Mouse (Mus musculus) embryo, embryonic 11 days (tissue): ENCODE results near the gene Spef1.
"Not testable (repeated sequence)": the region's sequence is repeated elsewhere in the genome, so short reads cannot be mapped to it uniquely, and the experiment has no call there.

Source experiments
- DNase-seq: peaks from one replicate; pipeline ENCODE4 v3.0.0-alpha.2; 2015

The Spef1 gene

DNA sequence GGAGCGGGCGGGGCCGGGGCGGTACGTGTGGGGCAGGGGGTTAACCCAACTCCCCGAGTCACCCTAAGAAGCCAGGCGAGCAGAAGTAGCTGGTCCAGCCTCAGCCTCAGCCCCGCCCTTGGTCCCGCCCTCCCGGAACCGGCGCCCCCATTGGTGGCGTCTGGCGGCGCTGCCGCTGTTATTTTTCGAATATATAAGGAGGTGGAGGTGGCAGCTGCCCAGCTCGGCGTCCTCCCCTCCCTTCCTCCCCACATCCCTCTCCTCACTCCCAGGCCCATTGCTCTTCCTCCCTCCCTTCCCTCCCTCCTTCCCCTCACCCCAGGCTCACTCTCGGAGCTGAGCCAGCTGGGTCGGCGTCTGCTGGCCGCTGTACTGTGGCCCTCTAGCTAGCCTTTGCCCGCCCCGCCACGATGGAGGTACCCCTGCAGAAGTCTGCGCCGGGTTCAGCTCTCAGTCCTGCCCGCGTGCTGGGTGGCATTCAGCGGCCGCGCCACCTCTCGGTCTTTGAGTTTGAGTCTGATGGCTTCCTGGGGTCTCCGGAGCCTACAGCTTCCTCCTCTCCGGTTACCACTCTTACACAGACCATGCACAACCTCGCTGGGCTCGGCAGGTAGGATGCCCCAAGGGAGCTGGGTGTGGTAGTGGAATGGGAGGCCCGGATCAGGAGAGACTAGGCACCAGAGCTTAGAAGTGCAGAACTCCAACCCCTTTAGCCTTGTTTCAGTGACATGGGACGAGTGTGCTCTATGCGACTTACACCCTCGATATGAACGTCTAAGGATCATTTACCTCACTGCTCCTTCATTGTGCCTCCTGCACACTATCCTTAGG, at the start of gene Spef1, which contains the start of gene Cdc25b:
Gene Spef1 (minus strand): TSS at position 512 of the 831 bp plus-strand sequence.
Gene Cdc25b (plus strand): TSS at position 179 of the 831 bp plus-strand sequence.
- peak; percentile 93 for DNase-seq

DNA sequence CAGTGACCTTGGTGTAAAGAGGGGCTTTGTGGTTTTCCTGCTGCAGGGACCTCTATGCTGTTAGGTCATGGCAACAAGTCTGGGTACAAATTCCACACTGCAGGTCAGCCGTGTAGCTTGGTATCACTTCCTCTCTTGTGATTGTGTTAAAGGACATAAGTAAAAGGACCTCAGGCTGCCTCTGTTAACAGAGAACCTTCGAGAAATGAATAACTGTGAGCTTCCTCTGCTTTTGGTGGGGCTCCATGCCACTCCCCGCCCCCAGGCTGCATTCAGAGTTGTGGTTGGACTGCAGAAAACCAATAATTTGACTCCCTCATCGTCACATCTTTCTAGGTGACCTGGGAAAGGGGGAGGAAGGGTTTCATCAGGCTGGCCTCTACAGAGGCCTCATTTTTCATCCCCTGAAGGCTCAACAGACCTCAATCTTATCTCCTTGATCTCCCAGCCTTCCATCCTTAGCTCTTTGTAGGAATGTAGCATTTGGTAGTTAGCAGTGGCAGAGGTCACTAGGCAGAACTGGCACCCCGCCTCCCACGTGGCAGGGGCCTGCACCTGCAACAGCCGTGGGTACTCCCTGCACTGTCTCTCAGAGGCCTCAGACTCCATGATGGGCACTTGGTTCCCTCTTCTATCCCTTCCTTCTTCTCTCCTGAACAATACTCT, 48.0 kb upstream of the Spef1 start:
- peak; percentile 5 for DNase-seq

DNA sequence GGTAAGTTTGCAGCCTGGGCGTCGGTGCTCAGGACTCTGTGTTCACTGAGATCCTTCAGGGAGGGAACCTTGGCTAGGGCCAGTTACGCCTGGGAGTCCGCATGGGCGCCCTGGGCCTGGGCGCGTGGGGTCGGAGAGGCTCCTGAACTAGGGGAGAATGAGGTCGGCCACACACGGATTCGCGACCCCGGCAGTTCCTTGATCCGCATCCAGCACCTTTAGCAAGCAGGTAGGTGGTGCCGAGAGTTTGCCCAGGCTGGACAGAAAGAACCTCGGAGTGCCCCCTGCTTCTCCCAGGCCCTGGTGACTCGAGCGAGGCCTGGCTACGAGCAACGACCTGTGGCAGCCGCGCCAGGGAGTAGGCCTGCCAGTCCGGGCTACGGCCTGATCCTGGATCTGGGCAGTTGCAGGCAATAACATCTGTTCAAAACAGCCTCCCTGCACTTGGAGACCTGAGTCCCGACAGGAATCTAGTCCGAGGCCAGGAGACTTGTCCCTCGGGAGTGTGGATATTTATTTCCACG, 47.1 kb upstream of the Spef1 start:
- DNase-seq, result no peak

DNA sequence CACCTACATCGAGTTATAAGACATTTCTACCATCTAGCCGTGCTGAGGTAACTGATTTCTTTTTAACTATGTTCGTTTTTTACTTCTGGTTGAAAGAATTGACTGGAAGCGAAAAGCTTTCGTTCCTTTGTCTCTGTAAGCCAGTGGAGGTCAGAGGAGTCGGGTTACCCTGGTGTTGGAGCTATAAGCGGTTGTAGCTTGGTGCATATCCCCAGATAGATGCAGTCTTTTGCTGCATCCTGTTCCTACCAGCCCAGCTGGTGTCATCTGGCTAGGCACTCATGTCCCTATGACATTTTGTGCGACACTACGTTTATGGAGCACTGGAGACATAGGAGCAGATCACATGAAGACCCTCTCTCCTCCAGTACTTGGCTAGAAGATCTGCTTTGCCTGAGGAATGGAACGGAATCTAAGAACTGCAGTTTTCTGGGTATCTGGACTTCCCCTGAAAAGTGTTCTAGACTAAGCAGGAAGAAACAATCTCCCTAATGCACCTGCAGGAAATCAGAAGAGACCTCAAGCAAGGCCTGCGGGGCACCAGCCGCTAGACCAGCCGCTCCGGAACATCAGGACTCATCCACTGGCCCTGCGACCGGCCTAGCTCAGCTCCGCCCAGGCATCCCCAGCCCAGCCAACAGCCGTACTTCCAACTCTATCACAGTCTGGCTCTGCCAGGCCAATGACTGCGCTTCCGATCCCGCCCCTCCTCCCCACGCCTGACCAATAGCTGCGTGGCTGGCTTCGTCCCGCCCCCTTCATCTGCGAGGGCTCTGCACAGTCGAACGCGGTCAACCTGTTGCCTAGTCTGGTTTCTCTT, 46.4 kb upstream of the Spef1 start, which contains the start of gene Mavs:
Gene Mavs (plus strand): TSS at position 757 of the 820 bp plus-strand sequence.
- DNase-seq, result peak; percentile 96

DNA sequence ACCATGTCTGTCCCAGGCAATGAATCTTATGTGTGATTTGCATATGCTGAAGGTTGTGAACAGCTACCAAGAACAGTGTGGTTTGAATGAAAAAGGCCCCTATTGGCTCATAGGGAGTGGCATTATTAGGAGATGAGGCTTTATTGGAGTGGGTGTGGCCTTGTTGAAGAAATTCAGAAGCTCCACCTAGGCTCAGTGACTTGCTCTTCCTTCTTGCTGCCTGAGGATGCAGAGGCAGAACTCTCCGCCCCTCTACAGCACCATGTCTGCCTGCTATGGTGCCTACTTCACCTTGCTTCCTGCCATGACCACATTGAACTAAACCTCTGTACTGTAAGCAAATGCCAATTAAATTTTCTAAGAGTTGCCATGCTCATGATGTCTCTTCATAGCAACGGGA, 45.5 kb upstream of the Spef1 start:
- DNase-seq, result no peak

DNA sequence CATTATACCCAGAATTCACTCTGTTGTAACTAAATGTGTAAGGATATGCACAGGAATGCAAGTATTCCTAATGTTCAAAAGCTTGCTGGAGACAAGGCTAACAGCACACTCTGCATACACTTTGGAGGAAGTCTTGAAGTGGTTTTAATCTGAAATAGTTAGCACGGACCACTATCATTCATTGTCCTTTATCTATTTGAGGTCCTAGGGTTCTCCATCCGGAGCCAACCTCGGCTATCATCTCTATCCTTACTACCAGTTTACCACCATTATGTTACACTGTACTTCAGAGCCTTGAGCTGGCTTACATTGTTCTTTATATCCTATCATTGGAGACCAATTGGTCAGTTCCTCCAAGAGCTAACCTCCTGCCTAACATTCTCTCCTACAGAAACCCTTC, 40.2 kb upstream of the Spef1 start:
- no peak for DNase-seq

DNA sequence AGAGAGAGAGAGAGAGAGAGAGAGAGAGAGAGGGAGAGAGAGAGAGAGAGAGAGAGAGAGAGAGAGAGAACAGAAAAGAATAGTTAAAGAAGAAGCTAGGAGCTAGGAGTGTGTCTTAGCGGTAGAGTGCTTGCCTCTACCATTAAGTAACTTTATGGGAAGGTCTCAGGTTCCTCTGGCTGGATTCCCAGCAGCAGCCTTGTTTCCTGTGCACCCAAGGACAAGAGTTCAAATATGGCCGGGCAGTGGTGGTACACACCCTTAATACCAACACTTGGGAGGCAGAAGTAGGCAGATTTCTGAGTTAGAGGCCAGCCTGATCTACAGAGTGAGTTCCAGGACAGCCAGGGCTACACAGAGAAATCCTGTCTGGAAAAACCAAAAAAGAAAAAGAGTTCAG, 39.6 kb upstream of the Spef1 start:
- not testable (repeated sequence) for DNase-seq

DNA sequence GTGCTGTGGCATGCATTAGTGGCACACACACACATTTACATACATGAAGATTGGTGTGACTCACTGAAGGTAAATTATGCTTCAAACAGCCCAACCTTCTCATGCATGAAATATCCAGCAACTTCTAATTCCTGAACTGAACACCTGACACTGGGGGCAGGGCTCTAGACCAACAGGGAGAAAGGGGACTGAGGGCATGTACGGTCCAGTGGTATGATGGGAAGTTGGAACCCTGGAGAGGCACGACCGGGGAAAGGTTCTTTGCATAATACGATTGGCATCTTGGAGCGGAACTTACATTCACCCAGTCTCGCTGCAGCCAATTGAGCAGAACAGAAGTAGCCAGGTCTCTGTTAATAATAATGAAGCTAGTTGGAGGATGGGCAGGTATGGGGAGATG, 38.1 kb upstream of the Spef1 start:
- no peak for DNase-seq

DNA sequence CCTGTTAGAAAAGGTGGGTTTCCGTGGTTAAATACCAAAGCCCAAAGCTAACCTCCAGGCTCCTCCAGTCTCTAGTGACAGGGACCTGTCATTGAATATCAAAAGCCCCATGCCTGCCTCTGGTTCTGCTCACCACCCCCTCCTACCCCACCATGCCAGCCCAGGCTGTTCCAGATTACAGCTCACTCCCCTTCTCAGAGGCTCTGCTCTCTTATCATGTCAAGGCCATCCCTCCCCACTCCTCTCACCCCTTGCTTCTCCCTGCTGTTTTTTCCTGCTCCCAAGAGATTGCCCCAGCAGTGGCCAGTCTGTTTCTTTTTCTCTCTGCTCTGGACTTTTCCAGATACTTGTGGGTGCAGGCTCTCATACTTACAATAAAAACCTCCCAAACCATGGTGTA, 36.5 kb upstream of the Spef1 start:
- DNase-seq, result no peak

DNA sequence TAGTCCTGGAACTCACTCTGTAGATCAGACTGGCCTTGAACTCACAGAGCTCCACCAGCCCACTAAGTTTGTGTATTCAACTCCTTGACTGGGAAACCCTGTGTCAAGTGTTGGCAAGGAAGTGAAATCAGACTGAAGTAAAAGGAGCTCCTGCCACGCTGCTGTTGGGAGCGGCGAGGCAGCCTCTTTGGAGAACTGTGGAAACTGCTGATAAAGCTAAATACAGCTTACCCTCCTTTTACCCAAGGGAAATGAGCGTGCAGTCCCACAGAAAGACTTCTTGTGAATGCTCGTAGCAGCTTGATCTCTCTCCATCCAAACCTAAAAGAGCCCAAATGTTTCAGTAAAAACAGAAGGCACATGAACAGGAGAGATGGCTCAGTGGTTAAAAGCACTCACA, 35.5 kb upstream of the Spef1 start:
- DNase-seq, result no peak

DNA sequence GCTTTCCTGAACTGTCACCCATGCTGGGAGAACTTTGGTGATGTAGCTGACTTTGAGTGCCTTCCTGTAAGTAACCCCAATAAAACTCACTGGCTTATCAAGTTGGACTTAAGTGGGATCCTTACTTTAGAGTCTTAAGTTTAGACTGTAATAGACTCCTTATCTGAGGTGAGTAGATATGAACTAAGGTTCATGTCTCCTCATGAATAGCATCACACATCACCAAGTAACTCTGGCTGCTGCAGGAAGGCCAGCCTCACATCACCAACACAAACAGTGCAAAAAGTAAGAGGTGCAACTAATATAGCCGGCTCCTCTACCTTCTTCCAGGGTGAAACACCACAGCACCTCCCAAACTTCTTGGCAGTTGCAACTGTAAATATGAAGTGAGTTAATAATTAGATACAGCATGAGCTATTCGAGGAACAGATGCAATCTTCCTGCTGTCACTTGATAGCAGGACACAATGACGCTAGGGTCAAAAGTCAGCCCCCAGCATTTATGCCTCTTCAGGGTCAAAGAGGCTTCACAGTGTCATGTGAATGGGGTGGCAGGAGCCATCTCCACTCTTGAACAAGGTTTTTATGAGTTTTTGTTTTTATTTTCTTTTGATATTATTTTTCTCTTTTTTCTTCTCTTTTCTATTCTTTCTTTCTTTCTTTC, 34.9 kb upstream of the Spef1 start:
- DNase-seq, result no peak

DNA sequence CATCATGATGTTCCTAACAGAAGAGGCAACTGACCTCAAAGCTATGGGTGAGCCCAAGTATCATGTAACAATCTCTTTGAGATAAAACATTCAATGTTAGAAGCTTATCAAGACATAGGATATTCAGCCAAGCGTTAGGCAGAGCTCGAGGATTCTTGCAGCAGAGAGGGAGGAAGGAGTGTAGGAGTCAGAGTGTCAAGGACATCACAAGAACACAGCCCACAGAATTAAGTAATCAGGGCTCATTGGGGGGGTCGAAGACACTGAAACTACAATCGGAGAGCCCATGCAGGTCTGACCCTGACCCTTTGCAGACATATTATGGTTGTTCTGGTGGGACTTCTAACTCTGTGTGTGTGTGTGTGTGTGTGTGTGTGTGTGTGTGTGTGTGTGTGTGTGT, 32.9 kb upstream of the Spef1 start:
- no peak for DNase-seq

DNA sequence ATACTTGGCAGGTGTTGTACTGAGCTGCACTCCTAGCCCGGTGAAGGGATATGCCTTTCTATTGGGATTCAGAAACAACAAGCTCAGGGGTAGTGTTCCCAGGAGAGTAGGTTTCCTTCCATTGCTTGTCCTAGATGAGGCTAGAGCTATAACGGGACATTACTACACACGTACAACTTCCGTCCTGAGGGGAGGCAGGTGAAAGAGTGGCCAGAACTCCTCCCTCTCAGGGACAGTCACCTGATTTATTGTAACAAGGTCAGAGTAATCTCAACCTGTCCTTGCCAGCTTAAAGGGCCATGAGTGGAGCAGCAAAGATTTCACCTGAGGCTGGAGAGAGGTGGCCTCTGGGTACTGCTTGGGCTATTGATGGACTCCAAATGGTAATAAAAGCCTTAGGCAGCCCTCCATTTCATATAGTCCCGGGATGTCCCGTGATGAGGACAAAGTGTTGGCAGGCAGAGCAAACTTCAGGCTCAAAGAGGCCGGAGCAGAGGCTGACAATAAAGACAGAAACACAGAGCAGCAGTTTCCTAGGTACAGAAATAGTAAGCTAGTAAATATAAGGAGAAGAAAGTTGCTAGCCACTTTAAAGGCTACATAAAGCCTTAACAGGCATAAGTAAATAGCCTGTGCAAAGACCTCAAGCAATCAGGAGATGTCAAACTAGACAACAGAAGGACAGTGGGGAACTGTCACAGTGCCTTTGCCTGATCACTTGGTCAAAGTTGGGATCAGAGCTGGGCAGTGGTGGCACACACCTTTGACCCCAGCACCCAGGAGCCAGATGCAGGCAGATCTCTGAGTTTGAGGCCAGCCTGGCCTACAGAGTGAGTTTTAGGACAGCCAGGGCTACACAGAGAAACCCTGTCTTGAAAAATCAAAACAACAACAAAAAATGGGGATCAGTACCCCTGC, 29.1 kb upstream of the Spef1 start:
- no peak for DNase-seq

DNA sequence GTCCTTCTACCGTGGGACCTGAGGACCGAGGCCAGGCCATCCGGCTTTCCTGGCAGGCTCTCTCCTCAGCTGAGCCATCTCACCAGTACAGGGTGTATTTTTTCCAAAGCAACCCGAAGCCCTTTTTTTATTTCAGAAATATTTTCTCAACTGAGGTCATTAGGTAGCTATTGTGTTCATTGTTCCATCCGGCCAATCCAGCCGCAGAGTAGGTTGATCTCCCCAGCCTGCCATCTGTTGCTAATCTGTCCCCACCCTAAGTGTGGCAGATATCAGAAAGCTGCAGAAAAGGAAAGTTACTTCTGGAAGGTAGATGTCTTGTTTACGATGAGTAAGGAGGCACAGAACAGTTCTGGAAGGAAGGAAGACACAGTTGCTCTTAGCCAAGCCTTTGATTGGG, 26.7 kb upstream of the Spef1 start:
- no peak for DNase-seq

DNA sequence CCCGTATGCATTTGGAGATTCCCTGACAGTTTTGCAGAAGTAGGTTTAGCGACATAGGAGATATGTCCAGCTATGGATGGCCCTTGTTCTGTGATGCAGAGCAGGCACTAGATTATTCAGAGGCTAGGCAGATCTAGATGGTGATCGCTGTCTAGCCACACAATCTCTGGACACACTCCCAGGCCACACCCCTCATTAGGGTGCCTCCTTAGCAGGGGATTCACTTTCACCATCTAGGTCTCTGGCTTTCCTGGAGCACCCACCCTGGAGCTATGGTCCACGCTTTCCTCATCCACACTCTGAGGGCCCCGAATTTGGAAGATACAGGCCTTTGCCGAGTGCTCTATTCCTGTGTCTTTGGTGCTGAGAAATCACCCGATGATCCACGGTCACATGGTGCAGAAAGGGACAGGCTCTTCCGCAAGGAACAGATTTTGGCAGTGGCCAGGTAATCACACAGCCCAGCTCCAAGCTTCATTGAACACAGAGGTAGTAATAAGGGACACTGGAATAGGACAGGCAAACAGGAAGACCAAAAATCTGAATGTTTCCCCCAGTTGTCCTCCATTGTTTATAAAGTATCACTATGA, 24.0 kb upstream of the Spef1 start:
- DNase-seq, result no peak

DNA sequence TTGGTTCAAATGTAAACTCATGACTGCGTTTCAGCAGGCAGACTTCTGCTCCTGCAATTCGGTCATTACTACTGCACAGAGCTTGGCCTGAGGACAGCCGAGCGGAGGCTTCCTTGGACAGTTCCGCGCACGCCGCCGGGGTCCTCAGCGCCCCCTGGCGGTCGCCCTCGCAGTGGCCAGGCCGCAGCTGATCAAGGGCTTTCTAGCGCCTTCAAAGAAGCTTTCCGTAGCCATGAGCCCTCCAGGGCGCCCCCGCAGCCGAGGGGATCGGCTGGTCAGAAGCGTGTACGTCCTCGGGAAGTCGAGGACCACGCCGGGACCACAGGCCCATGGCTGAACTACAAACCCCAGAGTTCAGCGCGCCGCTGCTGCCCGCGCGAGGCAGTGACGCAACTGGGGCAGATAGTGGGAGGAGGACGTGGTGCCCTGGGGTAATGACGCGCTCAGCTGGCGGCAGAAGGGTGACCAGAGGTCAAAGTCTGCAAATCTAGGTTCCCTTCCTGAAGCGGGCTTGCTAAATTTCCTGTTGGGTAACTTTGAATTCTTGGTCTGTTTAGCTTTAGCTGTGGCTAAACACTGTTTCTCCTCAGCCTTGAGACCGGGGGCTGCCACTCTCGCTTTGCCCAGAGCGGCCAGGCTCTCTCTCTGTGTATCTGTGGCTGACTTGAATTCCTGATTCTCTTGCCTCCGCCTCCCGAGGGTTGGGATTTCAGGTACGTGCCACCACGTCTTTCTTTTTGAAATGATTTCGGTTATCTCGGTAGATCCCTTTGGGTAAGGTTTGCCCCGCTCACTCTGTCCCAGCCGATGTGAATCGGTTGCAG, 23.1 kb upstream of the Spef1 start:
- peak; percentile 96 for DNase-seq

DNA sequence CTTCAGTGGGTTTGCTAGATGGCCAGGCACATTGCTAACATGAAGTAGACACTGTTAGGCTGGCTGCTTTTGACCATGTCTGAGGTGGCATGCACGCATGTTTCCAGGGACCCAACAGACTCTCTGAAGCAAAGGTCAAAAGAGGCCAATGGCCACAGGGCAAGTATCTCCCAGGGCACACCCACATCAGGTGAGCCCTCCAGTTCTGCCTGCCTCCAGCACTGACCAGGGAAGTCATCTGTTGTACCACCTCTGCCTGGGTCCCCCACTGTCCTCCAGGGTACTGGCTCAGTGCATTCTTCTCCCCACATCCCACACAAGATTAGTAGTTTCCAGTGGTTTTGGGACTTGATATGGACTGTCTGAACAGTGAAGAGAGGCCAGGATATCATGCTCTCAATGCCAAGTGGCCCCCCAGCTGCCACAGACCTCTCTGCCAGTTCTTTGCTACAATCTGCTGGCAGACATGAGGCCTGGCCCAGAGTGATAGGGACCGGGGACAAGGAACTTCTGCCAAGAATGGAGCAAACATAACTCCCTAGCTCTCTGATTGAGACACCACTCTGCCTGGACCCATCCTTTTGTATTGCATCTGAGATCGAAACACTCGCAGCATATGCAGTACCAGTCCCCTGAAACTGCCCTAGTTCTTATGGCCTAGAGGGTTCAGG, 22.2 kb upstream of the Spef1 start:
- DNase-seq, result no peak

DNA sequence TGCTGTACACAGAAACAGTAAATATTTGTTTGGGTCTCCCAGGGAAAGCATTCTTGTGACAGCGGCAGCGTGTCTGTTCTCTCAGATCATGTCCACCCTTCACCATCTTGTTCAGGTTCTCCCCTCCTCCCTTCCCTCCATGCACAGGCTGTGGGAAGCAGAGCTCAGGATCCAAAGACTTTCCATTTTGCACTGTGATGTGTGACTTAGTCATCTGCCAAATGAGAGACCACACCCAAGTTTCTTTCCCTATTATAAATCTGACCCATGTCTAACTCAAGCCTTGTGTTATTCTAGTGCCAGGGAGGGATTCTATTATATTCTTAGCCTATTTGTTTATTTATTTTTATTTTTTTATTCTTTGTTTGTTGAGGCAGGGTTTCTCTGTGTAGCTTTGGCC, 21.3 kb upstream of the Spef1 start:
- DNase-seq, result no peak

DNA sequence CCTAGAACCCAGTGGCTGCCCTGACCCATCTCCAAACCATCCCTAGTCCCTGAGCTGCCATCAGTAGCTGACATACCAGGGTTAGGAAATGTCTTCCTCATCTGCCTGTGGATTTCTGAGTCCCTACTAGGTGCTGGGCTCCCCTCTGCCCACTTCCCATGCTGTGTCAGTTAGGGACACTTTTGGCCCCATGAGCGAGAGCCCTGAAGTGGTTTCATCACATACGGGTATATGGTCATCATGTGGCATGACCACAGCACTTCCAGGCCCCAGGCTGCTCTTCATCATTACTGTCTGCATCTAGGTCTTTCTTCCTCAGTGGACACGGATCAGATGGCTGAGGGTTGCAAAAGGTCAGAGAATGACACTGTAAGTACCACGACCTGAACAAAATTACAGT, 19.7 kb upstream of the Spef1 start, which contains the start of gene Ap5s1:
Gene Ap5s1 (plus strand): TSS at position 301 of the 400 bp plus-strand sequence.
- no peak for DNase-seq
